Mouse (Mus musculus): Measurements from ENCODE around the gene Wt1.

- TF ChIP-seq CTCF (IDR thresholded peaks at IDR 0.05) (no peak), EP300 (IDR thresholded peaks at IDR 0.05) (no peak)
Observed at GRCm38 (mm10) chr2:105132933-105133795, 6.8 kb downstream of the Wt1 start.

Data from lung, postnatal 0 days (tissue).